16 mouse cellular contexts compared by ENCODE assay signal in the genomic region with DNA sequence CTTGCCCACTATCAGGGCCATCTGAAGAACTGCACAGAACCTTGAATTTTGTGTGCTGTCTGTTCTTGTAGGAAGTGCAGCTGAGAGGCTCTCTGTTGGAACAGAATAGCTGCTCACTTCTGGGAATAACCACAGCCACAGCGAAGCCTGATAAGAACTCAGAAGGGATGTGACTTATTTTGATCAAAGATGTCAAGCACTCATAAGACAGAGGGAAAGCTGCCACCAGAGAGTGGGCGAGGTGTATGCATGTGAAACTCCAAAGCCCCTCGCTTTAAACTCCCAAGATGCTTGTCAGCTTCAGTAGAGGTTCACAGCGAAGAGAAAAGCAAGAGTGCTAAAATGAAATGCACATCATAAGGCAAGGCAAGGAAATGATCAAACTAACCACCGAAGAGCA.
DNase-seq lines count a peak whose midpoint lies in the region; ATAC-seq and TF ChIP-seq lines count a peak whose summit lies in the region.
"Had no signal": no experiment of that assay in that cellular context is flagged by ENCODE, and none has a peak within 500 bp of the region (broad histone marks: within the 10 kb centered on the region; RNA-seq: fewer than 3 reads in every experiment).

No protein-coding gene starts in this region.

- DNase-seq in 416B (ENCODE audit: low read depth) (peak; percentile 46), liver (peak; percentile 21), adipocyte (ENCODE audit: low spot score) (no peak)
- peak; percentile 55 for DNase-seq in T-cell, adult 2 months (ENCODE audit: low spot score)
- peak; percentile 80 for DNase-seq in naive thymus-derived CD4-positive, alpha-beta T cell, adult 2 months (ENCODE audit: low read depth)
- no peak for DNase-seq in cerebellum, adult 9-11 months
- no peak for DNase-seq in heart, adult 2 months
- no peak for DNase-seq in midbrain, embryonic 14.5 days
- DNase-seq: adrenal gland, postnatal 36 days; cerebellum, postnatal 14 days; lung, postnatal 36 days had no signal

- H3K4me2 ChIP-seq in midbrain, embryonic 14.5 days (ENCODE audit: low read length) = no peak overlapping the region
- H3K4me2 ChIP-seq: intestine, embryonic 15.5 days; limb, embryonic 15.5 days; midbrain, embryonic 15.5 days had no signal

- peaks cover 9% of the 10 kb centered on the region for H3K4me1 ChIP-seq in heart, adult 2 months (ENCODE audit: control insufficient read depth, insufficient read depth, low read length)
- peaks cover 6% of the 10 kb centered on the region; the same call in 1 of the 2 replicates for H3K4me1 ChIP-seq in midbrain, embryonic 14.5 days (ENCODE audit: control insufficient read depth, insufficient read depth, low read length)

- no peak overlapping the region for H3K4me3 ChIP-seq in heart, adult 2 months
- H3K4me3 ChIP-seq in midbrain, embryonic 14.5 days (replicated peaks; ENCODE audit: low read depth, low read length) = no peak overlapping the region
- H3K4me3 ChIP-seq: forebrain, embryonic 10.5 days; intestine, embryonic 15.5 days; limb, embryonic 15.5 days; midbrain, embryonic 15.5 days had no signal

- no peaks in the 10 kb centered on the region for H3K27me3 ChIP-seq in heart, adult 2 months (ENCODE audit: control insufficient read depth, insufficient read depth, low read length)
- no peaks in the 10 kb centered on the region for H3K27me3 ChIP-seq in midbrain, embryonic 14.5 days (ENCODE audit: control insufficient read depth, insufficient read depth, low read length)
- H3K27me3 ChIP-seq: intestine, embryonic 15.5 days; limb, embryonic 15.5 days; midbrain, embryonic 15.5 days had no signal

- no peaks in the 10 kb centered on the region; the same call in 1 of the 2 replicates for H3K36me3 ChIP-seq in heart, adult 2 months (ENCODE audit: control insufficient read depth, insufficient read depth, low read length)
- no peaks in the 10 kb centered on the region for H3K36me3 ChIP-seq in midbrain, embryonic 14.5 days (ENCODE audit: control insufficient read depth, insufficient read depth, low read length)
- H3K36me3 ChIP-seq: forebrain, embryonic 10.5 days; intestine, embryonic 15.5 days; limb, embryonic 15.5 days; midbrain, embryonic 15.5 days had no signal

- no peak for ATAC-seq in midbrain, embryonic 14.5 days (ENCODE audit: low FRiP score, low TSS enrichment)
- ATAC-seq: intestine, embryonic 15.5 days; midbrain, embryonic 15.5 days had no signal

- no peak for TF ChIP-seq POLR2A in heart, adult 2 months (IDR thresholded peaks at IDR 0.05; ENCODE audit: insufficient read depth, low read depth, low read length)

- no peak for TF ChIP-seq EP300 in heart, adult 2 months (IDR thresholded peaks at IDR 0.05; ENCODE audit: insufficient read depth, low read depth, low read length)

- H3K9ac ChIP-seq in heart, adult 2 months (ENCODE audit: low read depth, low read length) = no peak overlapping the region
- no peak overlapping the region for H3K9ac ChIP-seq in midbrain, embryonic 14.5 days (replicated peaks; ENCODE audit: low read length)
- H3K9ac ChIP-seq: intestine, embryonic 15.5 days; limb, embryonic 15.5 days; midbrain, embryonic 15.5 days had no signal

- intact Hi-C loops in heart, adult 2 months (cut with DNase I) = no loop called here

- no peak overlapping the region for H3K27ac ChIP-seq in heart, adult 2 months
- no peak overlapping the region for H3K27ac ChIP-seq in midbrain, embryonic 14.5 days (replicated peaks; ENCODE audit: low read depth, low read length)
- H3K27ac ChIP-seq: intestine, embryonic 15.5 days; kidney, postnatal 0 days; midbrain, embryonic 15.5 days had no signal

- WGBS in heart, adult 2 months = 73% methylated on average over 5 of the region's 5 CpGs
- 82% methylated on average over 5 of the region's 5 CpGs for WGBS in midbrain, embryonic 14.5 days

- no peak for TF ChIP-seq CTCF in heart, adult 2 months (IDR thresholded peaks at IDR 0.05)

- H3K9me3 ChIP-seq in midbrain, embryonic 14.5 days (ENCODE audit: control insufficient read depth, low read length) = no peaks in the 10 kb centered on the region
- H3K9me3 ChIP-seq: forebrain, embryonic 10.5 days; intestine, embryonic 15.5 days; limb, embryonic 15.5 days; midbrain, embryonic 15.5 days had no signal

- no peaks in the 10 kb centered on the region for H3K79me2 ChIP-seq in heart, adult 2 months (replicated peaks; ENCODE audit: control insufficient read depth, insufficient read depth, low read length)

Comparison
In these comparisons a context has a peak if more than half of its experiments do, and no peak if none do; other contexts are left out.
1. DNase-seq: peak in 416B (single experiment), T-cell, adult 2 months (single experiment), liver (single experiment) and naive thymus-derived CD4-positive, alpha-beta T cell, adult 2 months (single experiment); none in adipocyte (single experiment), cerebellum, adult 9-11 months (single experiment), heart, adult 2 months (0 of 2) and midbrain, embryonic 14.5 days (single experiment).